Mouse (Mus musculus) left cerebral cortex, adult 2 months (tissue): ENCODE measurements around the gene Irak2. TPM values are rescaled to one million over a fixed set of nuclear protein-coding genes. Genes with fewer than 3 reads are reported as not detected.

Source experiments
- DNase-seq, 2 experiments: peaks; one replicate each; pipeline ENCODE4 v3.0.0; 2021 to 2022; ENCODE audit warnings: low spot score in 2 of 2, mixed read lengths in 1 of 2; ENCODE audit errors: extremely low spot score in 1 of 2
- H3K27ac ChIP-seq: fragments of 200-600 bp; 2 replicates; pipeline ENCODE4 v1.8.1; 2022
- H3K4me3 ChIP-seq: fragments of 200-600 bp; 2 replicates; pipeline ENCODE4 v1.8.1; 2022
- CTCF ChIP-seq: fragments of 200-600 bp; IDR thresholded peaks from 2 replicates; pipeline ENCODE4 v1.8.1; 2022; ENCODE audit warnings: antibody characterized with exemption, mild to moderate bottlenecking, moderate library complexity
- intact Hi-C: fragments of 180-260 bp; cut with DNase I; formaldehyde crosslinking; loops from one replicate; pipeline ENCODE4 v1.15.1; 2025
- microRNA-seq, 2 experiments: library from miRNA; unstranded; fragments of <30 nt; microRNA quantifications; one replicate each; pipeline ENCODE4 v1.2.0; 2021
- total RNA-seq, 2 experiments: library from RNA; stranded (reverse); gene quantifications; 2 replicates each; pipeline ENCODE4 v1.2.3; 2021

The Irak2 gene
- total RNA-seq, 2 experiments from 2014 or later: 21.6 to 25.6 TPM

DNA sequence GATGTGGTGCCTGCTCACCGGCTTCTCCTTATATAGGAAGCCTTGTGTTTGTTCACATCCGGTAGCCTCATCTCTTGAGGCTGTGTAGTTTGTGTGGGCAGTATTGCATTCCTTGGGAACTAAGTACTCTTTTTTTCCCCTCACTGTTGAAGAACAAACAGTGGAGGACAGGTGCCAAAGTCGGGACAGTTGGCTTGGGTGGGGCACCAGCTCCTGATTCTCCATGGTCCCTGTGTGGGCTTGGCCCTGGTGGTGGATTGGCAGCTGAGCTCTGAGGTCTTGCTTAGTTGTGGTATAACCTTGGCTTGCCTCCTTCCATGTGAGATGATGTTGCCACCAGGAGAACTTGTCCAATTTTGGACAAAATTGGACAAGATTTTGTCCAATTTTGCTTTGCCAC is 81.6 kb downstream of the Irak2 start, which contains the start of gene Ghrl:
Gene Ghrl (minus strand): TSS at position 3 of the 400 bp plus-strand sequence.
- no peak within 1 kb of the TSS for H3K4me3 ChIP-seq
- no peak for TF ChIP-seq CTCF
- intact Hi-C loops: no loop called here
- DNase-seq: no peak
- no peak within 1 kb of the TSS for H3K27ac ChIP-seq

DNA sequence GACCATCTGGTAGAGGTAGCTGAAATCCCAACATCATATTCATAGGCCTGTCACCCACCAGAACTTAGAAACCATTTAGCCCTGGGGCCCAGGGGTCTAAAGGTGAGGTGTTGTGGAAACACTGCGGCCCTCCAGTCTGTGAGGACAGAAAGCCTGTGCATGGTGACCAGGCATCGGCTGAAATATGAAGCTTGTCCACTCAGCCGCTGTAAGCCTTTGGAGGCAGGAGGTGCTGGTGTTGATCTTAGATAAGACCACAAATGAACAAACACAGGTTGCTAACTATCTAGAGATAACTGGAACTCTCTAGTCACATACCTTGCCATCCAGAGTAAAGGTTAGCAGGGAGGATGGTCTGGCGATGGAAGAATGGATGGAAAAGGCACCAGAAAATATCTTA is 82.8 kb downstream of the Irak2 start:
- intact Hi-C loops: no loop called here
- no peak for TF ChIP-seq CTCF
- H3K4me3 ChIP-seq: no peak overlapping the region
- no peak overlapping the region for H3K27ac ChIP-seq
- no peak for DNase-seq

DNA sequence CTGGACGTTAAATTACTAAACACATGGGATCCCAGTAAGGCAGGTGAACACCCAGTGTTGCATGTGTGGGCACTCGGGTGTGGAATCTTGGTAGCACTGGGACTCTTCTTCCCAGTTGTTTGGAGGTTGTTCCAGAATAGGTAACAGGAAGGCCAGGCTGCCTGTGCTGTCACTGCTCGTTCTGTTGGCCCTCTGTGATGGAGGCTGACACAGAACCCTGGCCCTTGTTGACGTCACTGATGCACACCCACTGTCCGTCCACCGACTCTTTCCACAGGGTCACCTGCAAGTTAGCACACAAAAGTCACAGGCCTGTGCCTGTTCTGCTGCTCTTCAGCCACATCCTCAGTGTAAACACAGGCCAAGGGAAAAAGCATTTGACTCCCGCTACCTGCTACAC is 89.9 kb downstream of the Irak2 start:
- TF ChIP-seq CTCF: no peak
- Histone ChIP-seq H3K27ac (no peak overlapping the region), H3K4me3 (no peak overlapping the region)
- intact Hi-C loops: no loop called here
- no peak for DNase-seq

DNA sequence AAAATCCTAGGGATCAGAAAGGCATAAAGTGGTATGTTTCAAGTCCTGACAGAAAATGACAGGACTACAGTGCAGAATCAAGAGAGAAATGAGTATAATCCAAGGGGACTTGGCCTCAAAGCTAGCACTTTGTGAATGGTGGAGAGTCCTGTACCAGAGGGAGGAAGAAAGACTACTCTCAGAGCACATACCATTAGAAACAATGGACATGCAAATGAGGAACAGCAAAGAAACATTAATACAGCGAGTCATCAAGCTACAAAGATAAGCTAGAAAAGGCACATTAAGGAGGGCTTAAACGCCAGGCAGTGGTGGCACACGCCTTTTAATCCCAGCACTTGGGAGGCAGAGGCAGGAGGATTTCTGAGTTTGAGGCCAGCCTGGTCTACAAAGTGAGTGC is 93.0 kb downstream of the Irak2 start:
- DNase-seq: no peak
- H3K27ac ChIP-seq: no peak overlapping the region
- TF ChIP-seq CTCF: no peak
- intact Hi-C loops: loop anchor here (2.0 kb wide), 1 partner anchor 24 kb away; no protein-coding TSS in a partner anchor
- no peak overlapping the region for H3K4me3 ChIP-seq

DNA sequence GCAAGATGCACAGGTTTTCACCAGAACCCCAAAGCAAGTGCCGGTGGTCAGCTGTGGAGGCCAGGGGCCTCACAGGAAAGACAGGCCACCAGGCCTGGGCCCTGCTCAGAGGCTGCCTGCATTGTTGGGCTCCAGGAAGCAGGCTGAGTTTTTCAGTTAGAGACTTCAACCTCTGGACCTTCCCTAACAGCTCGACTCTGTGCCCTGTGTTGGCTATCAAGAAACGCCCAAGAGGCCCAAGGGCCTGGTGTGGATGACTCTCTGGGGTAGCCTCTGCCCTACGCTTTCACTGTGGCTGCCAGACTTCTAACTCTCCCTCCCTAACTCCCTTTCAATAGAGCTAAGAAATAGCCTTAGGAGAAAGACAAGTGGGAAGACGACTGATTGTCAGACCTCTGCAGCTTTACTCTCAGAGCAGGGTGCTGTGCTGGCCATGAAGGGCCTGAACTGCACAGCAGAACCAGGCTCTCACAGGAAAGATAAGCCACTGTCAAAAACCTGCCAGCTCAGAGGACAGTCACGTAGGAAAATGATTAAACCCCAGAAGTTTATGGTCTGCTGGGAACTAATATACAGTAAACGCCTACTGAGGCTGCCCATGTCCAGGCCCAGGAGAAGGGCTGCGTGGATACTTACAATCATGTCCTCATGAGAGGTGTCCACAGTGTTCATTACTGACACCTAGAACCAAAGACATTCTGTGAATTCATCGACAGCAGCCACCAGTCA is 99.2 kb downstream of the Irak2 start:
- intact Hi-C loops: no loop called here
- H3K27ac ChIP-seq: no peak overlapping the region
- no peak overlapping the region for H3K4me3 ChIP-seq
- no peak for DNase-seq
- TF ChIP-seq CTCF: no peak

DNA sequence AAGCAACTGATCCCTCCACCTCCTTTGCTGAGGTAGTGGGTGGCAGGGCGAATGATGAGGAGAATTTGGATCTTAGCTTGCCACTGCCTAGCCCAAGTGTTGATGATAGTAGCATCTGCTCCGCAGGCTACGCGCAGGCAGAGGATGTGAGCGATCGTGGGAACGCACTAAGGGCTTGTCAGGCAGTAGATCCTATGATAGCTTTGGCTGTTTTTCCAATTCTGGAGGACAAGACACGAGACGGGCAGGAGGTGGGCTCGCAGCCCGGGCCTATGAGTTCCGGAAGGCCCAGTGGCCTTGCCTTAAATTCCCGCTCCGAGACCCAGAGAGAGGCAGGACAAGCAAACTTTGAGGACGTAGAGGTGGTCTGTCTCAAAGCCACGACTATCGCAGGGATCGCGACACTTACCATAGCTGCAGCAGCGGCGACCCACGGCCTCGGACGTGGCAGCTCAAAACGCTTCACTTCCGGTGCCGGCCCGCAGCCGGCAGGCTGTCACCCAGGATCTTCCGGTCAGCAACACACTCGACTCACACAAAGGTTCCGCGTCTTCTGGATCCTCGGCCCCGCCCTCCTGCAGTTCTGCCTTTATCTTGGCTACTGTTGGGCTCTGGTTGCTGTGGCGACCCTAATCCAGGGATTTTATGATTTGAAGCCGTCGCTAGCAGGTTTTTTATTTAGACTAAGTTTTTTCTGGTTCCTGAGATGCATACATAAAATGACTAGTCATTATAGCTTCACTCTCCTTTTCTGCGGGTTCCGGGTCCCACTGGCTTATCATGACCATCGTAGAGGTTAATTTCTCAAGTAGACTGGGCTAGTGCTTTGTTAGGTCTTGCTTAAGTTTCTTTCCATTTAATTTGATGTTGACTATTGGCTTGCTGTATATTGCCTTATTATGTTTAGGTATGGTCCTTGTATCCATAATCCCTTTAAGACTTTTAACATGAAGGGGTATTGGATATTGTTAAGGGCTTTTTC is 102.3 kb downstream of the Irak2 start, which contains the start of gene Sec13:
Gene Sec13 (minus strand): TSS at position 508 of the 982 bp plus-strand sequence.
- DNase-seq: peak; percentile 86 to 92
- intact Hi-C loops: no loop called here
- Histone ChIP-seq H3K27ac (peak within 1 kb of the TSS; percentile 92), H3K4me3 (peak within 1 kb of the TSS; percentile 68)
- TF ChIP-seq CTCF: no peak

DNA sequence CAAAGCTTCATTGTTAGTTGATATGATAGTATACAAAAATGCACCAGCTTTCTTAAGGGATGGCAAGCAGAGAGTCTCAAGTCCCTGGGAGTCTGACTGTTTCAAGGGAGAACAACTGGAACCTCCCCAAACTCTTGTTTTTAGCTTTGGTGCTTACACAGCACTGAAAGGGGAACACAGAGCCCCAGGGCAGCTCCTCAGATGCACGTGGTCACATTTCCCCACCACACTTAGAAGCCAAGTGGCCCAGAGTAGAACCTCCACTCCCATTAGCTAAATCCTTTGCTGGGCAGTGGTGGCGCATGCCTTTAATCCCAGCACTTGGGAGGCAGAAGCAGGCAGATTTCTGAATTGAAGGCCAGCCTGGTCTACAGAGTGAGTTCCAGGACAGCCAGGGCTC is 103.2 kb downstream of the Irak2 start:
- Histone ChIP-seq H3K4me3 (no peak overlapping the region), H3K27ac (no peak overlapping the region; the same call in none of the 2 replicates)
- intact Hi-C loops: no loop called here
- DNase-seq: no peak
- TF ChIP-seq CTCF: no peak

DNA sequence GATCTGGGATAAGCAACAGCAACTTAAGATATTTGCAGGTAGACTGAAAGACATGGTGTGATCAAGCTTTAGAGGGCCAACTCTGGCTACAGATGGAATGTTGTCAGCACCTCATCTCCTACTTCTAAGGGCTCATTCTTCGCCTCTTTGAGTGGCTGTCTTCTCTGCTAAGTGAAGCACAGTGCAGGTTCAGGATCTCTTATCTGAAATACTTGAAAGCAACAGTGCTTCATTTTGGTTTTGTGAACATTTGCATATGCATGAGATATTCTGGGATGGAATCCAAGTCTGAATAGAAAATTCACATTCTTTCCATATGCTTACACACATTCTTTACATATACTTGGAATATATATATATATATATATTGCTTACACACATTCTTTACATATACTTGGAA is 104.1 kb downstream of the Irak2 start:
- H3K27ac ChIP-seq: peak overlapping the region; percentile 16; the same call in 1 of the 2 replicates
- no peak for TF ChIP-seq CTCF
- DNase-seq: no peak
- intact Hi-C loops: no loop called here
- H3K4me3 ChIP-seq: no peak overlapping the region

DNA sequence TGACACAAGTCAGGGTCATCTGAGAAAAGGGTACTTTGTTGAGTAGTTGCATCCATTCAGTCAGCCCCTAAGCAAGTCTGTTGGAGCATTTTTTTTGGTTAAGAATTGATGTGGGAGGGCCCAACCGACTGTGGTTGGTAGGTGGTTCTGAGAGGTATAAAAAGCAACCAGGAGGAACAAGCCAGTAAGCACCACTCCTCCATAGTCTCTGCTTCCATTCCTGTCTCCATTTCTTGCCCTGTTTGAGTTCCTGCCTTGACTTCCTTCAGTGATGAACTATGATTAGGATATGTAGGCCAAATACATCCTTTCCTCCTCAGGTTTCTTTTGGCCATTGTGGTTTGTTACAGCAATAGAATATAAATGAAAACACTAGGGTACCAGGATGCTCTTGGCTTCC is 104.8 kb downstream of the Irak2 start:
- no peak for TF ChIP-seq CTCF
- DNase-seq: no peak
- Histone ChIP-seq H3K4me3 (no peak overlapping the region), H3K27ac (peak overlapping the region; percentile 58)
- intact Hi-C loops: no loop called here

Small RNA genes lying within 50 kb of the gene (microRNA-seq; reads per million reads assigned to microRNA genes)
- 0 to 0.24 reads per million in 2 experiments for gene Mir7042

Other genes starting within 250 kb of the Irak2 start
- gene Ttll3, start 249.2 kb upstream of the Irak2 start, total RNA-seq: 10 to 100 TPM; 12.2 to 17.8 TPM
- 10 to 100 TPM; 18.1 to 18.6 TPM for gene Rpusd3, start 219.1 kb upstream of the Irak2 start, total RNA-seq
- not detected for gene Cidec, start 202.7 kb upstream of the Irak2 start, total RNA-seq
- gene Jagn1, start 195.9 kb upstream of the Irak2 start, total RNA-seq: 10 to 100 TPM; 35.7 to 36.8 TPM
- gene Il17re, start 180.0 kb upstream of the Irak2 start, total RNA-seq: under 1 TPM; 0.49 to 0.50 TPM
- gene Il17rc, start 167.0 kb upstream of the Irak2 start, total RNA-seq: 1 to 10 TPM; 4.4 to 5.1 TPM
- 100 to 1,000 TPM; 116 to 117 TPM for gene Creld1, start 155.2 kb upstream of the Irak2 start, total RNA-seq
- gene Prrt3, start 136.5 kb upstream of the Irak2 start, total RNA-seq: 10 to 100 TPM; 54.9 to 61.1 TPM
- gene Emc3, start 106.8 kb upstream of the Irak2 start, total RNA-seq: 10 to 100 TPM; 76.5 to 77.5 TPM
- 1 to 10 TPM; 2.1 to 2.2 TPM for gene Fancd2, start 106.8 kb upstream of the Irak2 start, total RNA-seq
- gene Fancd2os, start 37.8 kb upstream of the Irak2 start, total RNA-seq: not detected
- gene Brk1, start 33.7 kb upstream of the Irak2 start, total RNA-seq: 100 to 1,000 TPM; 221 to 228 TPM
- gene Vhl, start 14.5 kb upstream of the Irak2 start, total RNA-seq: 10 to 100 TPM; 41.5 to 43.0 TPM
- gene Tatdn2, start 58.6 kb downstream of the Irak2 start, total RNA-seq: 10 to 100 TPM; 71.4 to 72.8 TPM
- gene Ghrl, start 81.4 kb downstream of the Irak2 start, total RNA-seq: under 1 TPM in 1 of 2 experiments, not detected in 1; 0.98 TPM
- gene Sec13, start 102.3 kb downstream of the Irak2 start, total RNA-seq: 10 to 100 TPM; 67.5 to 67.8 TPM